Mouse (Mus musculus) cerebral cortex, adult 2 months (tissue): Measurements from ENCODE around the gene Ccdc85a.

ENCODE experiments used
- WGBS: fragments of 180-500 bp; shearing (Covaris S2); methylation state at CpG from one replicate; pipeline ENCODE4 v1.1.7; 2018; 5-methylcytosine and 5-hydroxymethylcytosine counted together

Ccdc85a gene

GRCm38 (mm10) chr11:28583911-28584434, at the start of gene Ccdc85a:
Gene Ccdc85a, minus strand, starts transcription at chr11:28584324.
- WGBS, result under 1% methylated on average over 25 of the region's 25 CpGs

GRCm38 (mm10) chr11:28633571-28634125, 49.5 kb upstream of the Ccdc85a start:
- WGBS, result 89% methylated on average over 1 of the region's 1 CpGs

GRCm38 (mm10) chr11:28633093-28633492, 49.0 kb upstream of the Ccdc85a start:
- WGBS, result 95% methylated on average over 1 of the region's 1 CpGs

- WGBS, result 93% methylated on average over 2 of the region's 2 CpGs
These were observed 46.6 kb upstream of the Ccdc85a start for GRCm38 (mm10) chr11:28630771-28631170.

- WGBS, result under 1% methylated on average over 63 of the region's 63 CpGs
These were observed 800 bp downstream of the Ccdc85a start for GRCm38 (mm10) chr11:28583138-28583910.

GRCm38 (mm10) chr11:28582218-28582617, 1.9 kb downstream of the Ccdc85a start:
- 23% methylated on average over 5 of the region's 5 CpGs for WGBS

- WGBS, result 50% methylated on average over 1 of the region's 1 CpGs
These were observed 11.7 kb downstream of the Ccdc85a start for GRCm38 (mm10) chr11:28572423-28572822.

GRCm38 (mm10) chr11:28543429-28543828, 40.7 kb downstream of the Ccdc85a start:
- 69% methylated on average over 2 of the region's 2 CpGs for WGBS

GRCm38 (mm10) chr11:28541307-28541706, 42.8 kb downstream of the Ccdc85a start:
- 88% methylated on average over 1 of the region's 1 CpGs for WGBS

- 67% methylated on average over 2 of the region's 2 CpGs for WGBS
These were observed 50.8 kb downstream of the Ccdc85a start for GRCm38 (mm10) chr11:28533286-28533685.

- WGBS, result 78% methylated on average over 1 of the region's 1 CpGs
These were observed 92.8 kb downstream of the Ccdc85a start for GRCm38 (mm10) chr11:28491330-28491729.

- WGBS, result 26% methylated on average over 4 of the region's 4 CpGs
These were observed 99.9 kb downstream of the Ccdc85a start for GRCm38 (mm10) chr11:28484083-28484729.

- 80% methylated on average over 1 of the region's 1 CpGs for WGBS
These were observed 107.0 kb downstream of the Ccdc85a start for GRCm38 (mm10) chr11:28477088-28477487.

GRCm38 (mm10) chr11:28464926-28465325, 119.2 kb downstream of the Ccdc85a start:
- WGBS, result 59% methylated on average over 1 of the region's 1 CpGs

GRCm38 (mm10) chr11:28459165-28459564, 125.0 kb downstream of the Ccdc85a start:
- 57% methylated on average over 1 of the region's 1 CpGs for WGBS

- WGBS, result 57% methylated on average over 2 of the region's 2 CpGs
These were observed 161.5 kb downstream of the Ccdc85a start for GRCm38 (mm10) chr11:28422451-28423231.

- 37% methylated on average over 2 of the region's 2 CpGs for WGBS
These were observed 168.3 kb downstream of the Ccdc85a start for GRCm38 (mm10) chr11:28415841-28416240.

GRCm38 (mm10) chr11:28409880-28410279, 174.2 kb downstream of the Ccdc85a start:
- WGBS, result 96% methylated on average over 2 of the region's 2 CpGs

- 32% methylated on average over 1 of the region's 1 CpGs for WGBS
These were observed 187.0 kb downstream of the Ccdc85a start for GRCm38 (mm10) chr11:28397166-28397565.

GRCm38 (mm10) chr11:28371381-28371780, 212.7 kb downstream of the Ccdc85a start:
- WGBS, result 73% methylated on average over 5 of the region's 5 CpGs

- 34% methylated on average over 2 of the region's 2 CpGs for WGBS
These were observed 218.2 kb downstream of the Ccdc85a start for GRCm38 (mm10) chr11:28365929-28366244.
